Mouse (Mus musculus): ENCODE results near the gene Glt8d2.
"Not testable (repeated sequence)": the region's sequence is repeated elsewhere in the genome, so short reads cannot be mapped to it uniquely, and the experiment has no call there.

The Glt8d2 gene

DNA sequence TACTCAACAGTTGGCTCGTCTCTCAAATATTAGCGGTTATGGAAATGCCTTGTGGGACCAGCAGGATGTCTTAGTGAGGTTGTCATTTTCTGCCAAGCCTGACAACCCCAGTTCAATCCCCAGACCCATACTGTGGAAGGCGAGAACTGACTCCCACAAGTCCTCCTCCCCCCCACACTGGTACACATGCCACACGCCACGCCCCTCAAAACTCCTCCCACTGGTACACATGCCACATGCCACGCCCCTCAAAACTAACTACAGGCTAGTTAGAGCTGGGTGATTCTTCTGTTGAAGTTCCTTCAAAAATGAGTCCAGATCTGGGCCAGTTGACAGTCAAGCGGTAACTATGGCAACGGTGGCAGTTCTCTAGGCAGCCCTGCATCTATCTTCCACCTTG lies 44.4 kb downstream of the Glt8d2 start:
- DNase-seq (ENCODE audit: low read depth, low spot score): no peak

DNA sequence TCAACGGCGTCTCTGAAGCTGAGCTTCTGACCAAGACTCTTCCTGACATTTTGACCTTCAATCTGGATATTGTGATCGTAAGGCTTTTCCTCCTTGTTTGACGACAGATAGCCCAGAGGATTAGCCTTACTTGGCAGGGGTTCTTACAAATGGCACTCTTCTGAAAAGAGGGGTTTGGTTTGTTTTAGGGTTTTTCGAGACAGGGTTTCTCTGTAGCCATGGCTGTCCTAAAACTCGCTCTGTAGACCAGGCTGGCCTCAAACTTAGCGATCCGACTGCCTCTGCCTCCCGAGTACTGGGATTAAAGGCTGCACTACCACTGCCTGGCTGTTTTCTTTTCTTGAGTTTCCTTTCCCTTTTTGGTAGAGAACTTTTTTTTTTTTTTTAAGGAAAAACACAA lies 49.0 kb downstream of the Glt8d2 start:
- DNase-seq (ENCODE audit: low read depth, low spot score): no peak

DNA sequence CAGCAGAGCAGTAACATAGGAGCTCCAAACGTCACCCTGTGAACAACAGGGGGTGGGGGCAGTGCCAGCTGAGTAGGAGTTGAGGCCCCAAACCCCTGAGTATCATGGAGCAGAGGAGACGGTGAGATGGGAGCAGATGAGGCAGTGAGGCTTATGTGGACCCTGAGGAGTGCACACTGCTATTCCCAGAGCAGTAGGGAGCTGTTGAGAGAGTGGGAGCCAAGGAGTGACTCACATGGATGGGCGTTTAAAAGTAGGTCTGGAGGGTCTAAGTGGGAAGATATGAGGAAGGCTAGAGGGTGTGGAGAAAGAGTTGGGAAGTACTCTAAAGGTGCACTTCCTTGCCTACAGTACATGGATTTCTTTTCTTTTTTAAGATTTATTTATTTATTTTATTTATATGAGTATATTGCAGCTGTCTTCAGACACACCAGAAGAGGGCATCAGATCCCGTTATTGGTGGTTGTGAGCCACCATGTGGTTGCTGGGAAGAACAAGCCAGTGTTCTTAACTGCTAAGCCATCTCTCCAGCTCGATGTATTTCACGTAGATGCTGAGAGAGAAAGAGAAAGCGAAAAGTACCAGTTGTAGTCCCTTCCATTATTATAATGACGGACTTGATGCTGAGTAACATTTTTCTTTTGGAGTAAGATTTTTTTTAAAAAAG lies 51.3 kb downstream of the Glt8d2 start:
- no peak for DNase-seq (ENCODE audit: low read depth, low spot score)

DNA sequence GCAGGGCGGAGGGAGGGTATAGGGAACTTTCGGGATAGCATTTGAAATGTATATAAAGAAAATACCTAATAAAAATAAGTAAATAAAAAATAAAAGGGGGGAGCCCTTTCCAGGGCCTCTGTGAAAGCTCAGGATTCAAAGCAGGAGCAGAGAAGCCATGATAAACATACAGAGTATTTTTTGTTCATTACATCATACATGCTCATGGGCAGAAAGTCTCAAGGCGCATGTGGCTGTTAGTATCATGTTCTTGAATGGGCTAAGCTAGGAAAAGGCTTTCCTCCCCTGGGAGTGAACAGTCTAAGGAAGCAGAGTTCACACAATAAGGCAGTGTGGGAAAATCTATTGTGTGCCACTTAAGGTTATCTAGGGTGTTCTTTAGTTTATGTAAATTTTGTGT lies 54.1 kb downstream of the Glt8d2 start:
- no peak for DNase-seq (ENCODE audit: low read depth, low spot score)

DNA sequence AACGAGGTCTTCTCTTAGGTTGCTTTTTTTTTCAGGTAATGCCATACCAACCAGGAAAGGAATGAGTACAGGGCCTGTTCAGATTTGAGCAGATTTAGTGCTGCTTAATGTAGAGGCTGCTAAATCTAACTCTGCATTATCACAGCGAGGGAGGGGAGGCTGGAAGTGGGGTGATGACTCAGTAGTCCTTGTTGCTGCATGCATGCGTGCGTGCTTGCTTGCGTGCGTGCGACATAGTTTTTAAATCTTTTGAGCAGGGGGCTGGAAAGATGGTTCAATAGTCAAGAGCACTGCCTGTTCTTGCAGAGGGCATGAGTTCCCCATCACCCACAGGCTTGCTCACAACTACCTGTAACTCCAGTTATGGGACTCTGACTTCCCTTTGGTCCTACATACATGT lies 56.1 kb downstream of the Glt8d2 start:
- DNase-seq (ENCODE audit: low read depth, low spot score): no peak

DNA sequence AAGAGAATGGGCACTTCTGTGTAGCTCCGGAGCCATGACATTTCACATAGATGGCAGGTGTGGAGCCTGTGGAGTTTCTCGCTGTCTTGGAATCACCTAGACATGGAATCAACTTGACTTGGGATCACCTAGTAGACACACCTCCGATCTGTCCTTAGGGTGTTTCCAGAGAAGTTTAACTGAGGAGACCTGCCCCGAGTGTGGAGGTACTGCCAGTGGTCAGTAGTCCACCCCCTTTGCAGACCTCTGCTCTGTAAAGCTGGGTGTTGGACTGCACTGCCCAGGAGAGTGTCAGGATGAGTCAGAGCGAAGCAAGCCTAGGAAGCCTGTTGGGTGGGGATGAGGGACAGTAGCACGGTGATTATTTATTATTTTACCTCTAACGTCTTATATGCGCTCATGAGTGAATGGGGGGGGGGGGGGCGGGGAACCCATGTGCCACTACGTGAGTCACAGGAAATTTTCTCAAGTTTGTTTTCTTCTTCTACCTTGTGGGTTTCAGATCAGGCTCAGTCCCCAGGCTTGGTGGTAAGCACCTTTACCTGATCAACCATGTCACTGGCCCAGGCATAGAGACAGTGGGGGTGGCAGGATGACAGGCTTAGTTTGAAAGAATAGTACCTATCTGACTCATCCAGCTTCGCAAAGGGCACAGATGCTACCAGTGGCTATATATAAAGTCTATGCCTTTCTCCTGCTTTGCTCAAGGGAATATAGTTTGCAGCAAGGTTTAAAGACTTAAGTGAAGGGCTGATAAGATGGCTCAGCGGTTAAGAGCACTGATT lies 57.8 kb downstream of the Glt8d2 start:
- DNase-seq (ENCODE audit: low read depth, low spot score): peak; percentile 70

DNA sequence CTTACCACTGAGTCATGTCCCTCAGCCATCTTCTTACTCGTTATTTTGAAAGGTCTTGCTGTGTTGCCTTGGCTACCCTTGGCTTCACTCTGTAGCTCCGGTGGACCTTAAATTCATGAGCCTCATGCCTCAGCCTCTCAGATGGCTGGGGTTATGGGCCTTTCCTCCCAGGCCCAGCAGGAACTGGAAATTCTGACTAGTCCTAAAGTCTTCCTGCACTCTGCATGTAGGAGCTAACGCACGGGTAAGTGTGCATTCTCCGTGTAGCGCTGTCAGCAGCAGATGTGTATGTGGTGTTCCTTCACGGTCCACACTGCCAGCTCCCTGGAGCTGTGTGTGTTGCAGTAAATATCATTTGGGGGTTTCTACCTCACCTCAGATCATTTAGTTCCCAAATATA lies 59.3 kb downstream of the Glt8d2 start:
- peak; percentile 34 for DNase-seq (ENCODE audit: low read depth, low spot score)

DNA sequence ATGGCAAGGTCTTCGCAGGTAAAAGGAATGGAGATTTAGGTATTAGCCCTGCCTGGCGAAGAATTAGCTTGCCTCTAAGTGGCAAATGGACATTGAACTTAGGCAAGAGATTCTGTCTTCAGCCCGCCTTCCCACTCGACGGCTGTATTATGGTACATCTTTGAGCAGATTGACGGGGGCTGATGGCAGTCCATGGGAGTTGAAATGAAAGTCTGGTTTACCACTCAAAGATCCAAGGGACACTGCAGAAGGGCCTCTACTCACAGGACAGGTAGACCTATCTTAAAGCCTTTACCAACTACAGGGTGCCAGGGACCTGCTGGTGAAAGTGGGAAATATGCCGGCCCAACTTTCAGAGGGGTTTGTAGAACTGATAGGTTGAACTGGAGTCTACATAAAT lies 60.0 kb downstream of the Glt8d2 start:
- no peak for DNase-seq (ENCODE audit: low read depth, low spot score)

DNA sequence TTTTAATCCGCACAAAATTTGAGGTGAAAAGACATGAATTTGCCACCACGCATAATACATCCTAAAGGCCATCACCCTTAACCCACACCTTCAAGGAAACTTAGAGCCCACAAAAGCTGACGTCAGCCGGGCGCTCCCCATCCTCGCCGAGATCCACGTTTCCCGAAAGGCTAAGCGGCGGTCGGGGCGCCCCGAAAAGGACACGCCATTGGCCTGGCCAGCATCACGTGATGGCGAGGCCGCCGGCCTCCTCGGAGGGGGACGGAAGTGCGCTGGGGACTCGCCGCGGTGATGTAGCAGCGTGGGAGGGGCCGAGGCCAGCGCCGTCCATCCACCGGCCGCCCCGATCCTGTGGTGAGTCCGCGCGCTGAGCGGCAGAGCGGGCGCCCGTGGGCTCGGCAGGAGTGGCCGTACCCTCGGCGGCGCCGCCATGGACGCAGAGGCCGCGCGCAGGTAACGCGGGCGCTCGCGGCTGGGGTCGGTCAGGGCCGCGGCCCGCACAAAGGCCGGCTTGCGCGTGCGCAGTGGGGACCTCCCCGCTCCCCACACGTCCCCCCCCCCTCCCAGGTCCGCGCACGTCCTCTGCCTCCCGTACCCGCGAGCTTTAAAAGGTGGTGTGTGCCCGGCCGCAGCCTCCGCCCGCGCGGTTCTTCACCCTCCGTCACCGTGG lies 60.7 kb downstream of the Glt8d2 start, which contains the start of gene Tdg:
TSS of gene Tdg (plus strand) at position 243 of the 670 bp plus-strand sequence.
- peak; percentile 98 for DNase-seq (ENCODE audit: low read depth, low spot score)

DNA sequence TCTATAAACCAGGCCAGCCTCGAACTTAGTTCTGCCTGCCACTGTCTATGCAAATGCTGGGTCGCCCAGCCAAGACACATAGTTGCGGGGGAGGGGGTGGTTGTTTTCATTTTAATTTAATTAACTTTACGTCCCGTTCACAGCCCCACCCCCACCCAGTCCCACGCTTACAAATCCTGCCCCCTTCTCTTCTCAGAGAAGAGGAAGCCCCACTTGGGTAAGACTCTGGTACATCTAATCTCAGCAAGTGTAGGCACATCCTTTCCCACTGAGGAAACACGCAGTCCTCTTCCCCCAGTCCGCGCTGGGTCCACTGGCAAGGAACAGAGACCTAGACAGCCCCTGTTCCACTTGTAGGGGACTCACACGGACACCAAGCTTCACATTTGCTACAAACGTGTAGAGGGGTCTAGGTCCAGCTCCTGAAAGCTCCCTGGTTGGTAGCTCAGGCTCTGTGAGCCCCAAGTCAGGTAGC lies 61.3 kb downstream of the Glt8d2 start:
- no peak for DNase-seq (ENCODE audit: low read depth, low spot score)

DNA sequence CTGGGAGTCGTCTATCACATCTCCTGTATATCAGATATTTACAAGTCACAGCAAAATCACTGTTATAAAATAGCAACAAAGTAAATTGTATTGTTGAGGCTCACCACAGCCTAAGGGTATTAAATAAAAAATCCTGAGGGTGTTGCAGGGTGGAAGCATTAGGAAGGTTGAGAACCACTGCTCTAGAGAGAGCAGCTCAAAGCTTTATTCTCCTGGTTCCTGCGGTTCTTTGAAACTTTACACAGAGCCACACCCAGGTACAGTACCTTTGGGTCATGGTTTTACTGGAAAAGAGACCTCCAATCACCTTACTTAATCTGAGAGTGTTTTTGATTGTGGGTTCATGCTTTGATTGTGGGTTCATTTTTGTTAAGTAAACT lies 66.9 kb downstream of the Glt8d2 start:
- DNase-seq (ENCODE audit: low read depth, low spot score): not testable (repeated sequence)

DNA sequence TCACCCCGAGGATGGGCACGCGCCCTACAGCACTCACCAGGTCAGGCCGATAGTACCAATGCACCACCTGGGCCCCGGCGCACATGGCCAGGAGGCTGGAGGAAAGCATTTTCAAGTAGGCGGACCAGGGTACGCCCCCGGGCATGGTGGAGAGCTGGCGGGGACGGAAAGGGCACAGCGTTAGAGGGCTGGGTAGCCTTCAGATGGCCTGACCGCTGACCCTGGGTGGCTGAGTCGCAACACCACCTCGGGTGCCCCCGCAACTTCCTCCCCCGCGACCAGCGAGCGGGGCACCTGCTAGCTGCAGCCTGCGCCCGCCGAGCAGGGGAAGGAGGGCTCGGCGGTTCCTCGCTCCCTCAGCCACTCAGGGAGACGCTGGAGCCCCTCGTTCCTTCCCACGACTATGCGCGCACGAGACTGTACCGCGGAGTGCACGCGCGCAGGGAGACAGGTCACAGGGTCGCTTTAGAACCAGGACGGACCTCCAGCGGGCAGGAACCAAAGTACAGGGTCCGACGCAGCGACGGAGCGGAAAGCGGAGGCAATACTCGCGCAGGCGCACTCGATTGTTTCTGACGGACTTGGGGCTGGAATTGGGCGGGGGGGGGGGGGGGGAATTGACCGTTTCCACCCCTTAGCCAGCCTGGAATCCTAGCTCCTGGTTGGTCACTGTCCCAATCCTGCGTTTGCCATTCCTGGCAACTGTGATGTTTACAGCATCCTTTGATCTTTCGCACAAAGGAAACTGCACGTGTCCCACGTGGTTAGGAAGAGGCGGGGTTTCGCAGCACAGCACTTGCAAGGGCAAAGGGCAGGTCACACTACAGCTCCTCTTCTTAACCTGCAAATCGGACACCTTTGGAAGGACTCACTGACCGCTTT lies 67.5 kb downstream of the Glt8d2 start, which contains the start of gene 1190007I07Rik:
TSS of gene 1190007I07Rik (minus strand) at position 558 of the 882 bp plus-strand sequence.
- DNase-seq (ENCODE audit: low read depth, low spot score): peak; percentile 90

DNA sequence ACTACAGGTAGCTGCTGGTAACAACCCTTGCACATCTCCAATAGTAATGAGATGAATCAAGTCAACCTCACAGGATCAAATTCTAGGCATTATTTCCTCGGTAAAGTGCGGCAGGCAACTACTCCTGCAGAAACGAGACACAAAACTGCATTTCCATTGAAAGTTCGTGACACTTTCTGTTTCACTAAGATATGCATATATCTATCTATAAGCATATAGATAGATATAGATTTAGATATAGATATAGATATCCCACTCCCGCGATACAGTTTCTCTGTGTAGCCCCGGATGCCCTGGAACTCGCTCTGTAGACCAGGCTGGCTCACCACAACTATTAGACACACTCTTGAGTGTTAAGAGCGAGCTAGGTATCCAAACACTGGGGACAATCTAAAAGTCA lies 68.2 kb downstream of the Glt8d2 start:
- DNase-seq (ENCODE audit: low read depth, low spot score): peak; percentile 21
